Mouse (Mus musculus): ENCODE measurements around the gene Nfe2l3.

Nfe2l3 gene

DNA sequence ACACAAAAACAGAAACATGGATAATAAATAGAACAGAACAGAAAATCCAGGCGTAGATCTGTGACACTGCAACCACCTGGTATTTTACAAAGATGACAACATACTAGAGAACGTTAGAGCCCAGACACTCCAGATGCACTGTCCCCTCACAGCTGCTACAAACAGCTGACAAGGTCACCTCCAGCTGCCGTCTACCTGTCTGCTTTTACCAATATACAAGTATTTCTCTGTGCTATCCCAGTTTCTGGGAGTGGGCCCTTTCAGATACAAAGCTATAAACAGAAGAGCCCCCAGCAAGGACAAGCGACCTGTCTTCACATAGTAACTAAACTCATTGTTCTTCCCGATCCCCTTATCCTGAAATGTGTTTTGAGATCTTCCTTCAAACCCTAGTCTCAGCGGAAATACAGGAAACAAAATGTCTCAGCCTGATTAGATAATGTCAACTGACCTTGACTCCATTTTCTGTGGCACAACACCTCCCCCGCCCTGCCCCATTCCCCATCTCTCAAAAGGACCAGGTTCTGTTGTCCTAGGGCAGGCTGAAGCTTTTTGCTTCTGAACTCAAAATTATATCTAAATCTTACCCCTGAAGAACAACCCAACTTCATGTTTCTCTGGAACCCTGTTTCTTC lies 53.7 kb downstream of the Nfe2l3 start:
- no peak for DNase-seq (ENCODE audit: low spot score)

GRCm38 (mm10) chr6:51486731-51487130 lies 54.3 kb downstream of the Nfe2l3 start:
- DNase-seq (ENCODE audit: low spot score), result no peak

DNA sequence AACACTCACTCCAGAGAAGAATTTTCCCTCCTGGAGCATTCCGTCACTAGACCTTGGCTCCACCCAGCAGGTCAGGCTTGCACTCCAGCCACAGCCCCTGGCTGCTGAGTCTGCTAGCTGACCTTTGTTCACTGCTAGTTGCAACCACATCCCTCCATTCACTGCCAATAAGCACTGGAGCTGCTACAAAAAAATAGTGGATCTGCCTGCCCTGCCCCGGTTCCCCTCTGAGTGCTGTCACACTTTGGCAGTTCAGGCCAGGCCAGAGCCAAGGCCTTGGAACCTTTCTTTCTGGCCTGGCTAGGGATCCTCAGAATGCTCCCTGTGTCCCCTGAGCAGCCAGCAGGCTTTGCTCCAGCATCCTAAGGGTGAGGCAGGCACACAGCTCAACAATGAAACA lies 57.3 kb downstream of the Nfe2l3 start:
- DNase-seq (ENCODE audit: low spot score), result peak; percentile 29

DNA sequence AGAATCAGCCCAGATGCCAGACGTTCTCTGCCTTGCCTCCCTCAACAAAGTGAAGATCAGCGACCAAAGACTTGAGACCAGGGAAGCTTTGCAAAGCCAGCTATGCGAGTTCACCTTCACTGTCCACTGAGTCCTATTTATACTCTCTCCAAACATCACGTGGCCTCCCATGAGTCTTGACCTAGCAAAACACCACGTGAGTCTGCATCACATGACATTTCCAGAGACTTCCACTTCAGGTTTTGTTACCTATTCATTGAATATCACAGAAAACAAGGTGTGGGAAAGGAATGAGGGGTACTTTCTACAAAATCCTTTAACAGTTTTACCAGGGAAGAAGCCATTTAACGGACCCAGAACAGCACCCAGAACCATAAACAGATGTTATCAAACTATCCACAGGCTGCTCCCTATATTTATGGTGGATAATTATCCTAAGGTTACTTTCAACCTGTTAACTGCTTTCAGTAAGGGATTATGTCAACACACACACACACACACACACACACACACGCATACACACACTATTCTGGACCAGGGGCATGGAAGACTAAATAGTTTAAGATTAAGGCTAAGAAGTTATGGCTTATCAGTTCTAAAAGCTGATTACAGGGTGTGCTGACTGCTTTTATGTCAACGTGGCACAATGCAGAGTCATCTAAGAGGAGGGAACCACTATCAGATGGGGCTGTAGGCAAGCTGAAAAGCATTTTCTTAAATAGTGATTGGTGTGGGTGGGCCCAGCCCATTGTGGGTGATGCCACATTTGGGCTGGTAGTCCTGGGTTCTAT lies 65.0 kb downstream of the Nfe2l3 start:
- no peak for DNase-seq (ENCODE audit: low spot score)

DNA sequence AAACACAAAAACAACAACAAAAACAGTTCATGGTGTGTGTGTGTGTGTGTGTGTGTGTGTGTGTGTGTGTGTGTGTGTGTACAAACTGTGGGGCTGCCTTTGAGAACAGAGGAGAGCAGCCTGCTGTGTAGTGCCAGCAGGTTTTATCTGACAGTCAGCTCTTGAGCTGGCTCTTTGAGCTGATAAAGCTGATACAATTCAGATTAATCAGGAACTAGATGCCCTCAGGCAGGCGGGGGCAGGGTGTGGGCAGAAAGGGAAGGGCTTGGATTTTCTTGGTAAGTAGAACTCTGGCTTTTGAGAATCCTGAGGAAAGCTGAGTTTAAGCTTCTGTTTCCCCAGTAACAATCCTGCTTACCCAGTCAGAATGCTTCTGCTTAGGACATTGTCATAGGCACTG lies 73.2 kb downstream of the Nfe2l3 start:
- no peak for DNase-seq (ENCODE audit: low spot score)

DNA sequence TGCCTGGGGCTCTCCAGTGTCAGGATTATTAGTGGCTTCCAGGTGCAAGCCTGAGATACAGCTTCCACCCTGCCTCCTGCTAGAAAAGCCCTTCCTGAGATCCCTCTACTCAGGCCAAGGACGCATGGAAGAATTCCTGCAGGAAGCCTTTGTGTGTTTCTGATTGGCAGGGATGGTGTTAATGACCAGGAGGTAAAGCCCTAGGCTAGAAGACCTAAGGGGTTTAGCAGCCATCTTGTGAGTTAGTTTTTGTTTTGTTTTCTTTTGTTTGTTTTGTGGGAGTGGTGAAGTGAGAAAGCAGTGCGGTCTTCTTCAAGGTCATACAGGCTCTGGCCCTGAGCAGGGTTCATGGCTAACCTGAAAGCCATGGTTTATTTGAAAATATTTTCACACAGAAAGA lies 75.1 kb downstream of the Nfe2l3 start:
- DNase-seq (ENCODE audit: low spot score), result no peak

Data from embryo, embryonic 10 days (tissue).